Mouse (Mus musculus): ENCODE measurements at regions not wholly inside any gene's neighbourhood (a gene's known extent, or its start where the extent isn't known, plus 50 kb on each side); places are given as distances from the start of the nearest gene placed in this dataset.

DNA sequence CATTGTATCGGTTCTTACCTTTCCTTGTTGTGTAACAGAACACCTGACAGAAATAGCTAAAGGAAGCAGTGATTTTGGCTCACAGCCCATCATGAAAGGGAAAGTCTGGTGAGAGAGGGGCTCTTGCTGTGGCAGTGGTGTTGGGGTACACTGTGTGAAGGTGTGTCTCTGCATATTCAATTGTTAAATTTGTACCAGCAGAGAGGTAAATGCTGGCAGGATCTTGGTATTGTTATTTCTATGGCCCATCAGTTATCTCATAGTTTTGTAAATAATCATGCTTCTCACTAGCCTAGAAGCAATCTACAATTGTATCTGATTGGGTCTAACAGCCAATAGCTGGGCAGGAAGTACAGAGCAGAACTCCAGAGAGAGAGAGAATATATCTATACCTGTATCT lies 95.7 kb downstream of the Mfap3l start:
- TF ChIP-seq TAL1 (conservative IDR thresholded peaks at IDR 0.05; ENCODE audit: low read depth, low read length) (no peak), POLR2AphosphoS5 (IDR thresholded peaks at IDR 0.05; ENCODE audit: insufficient replicate concordance, low read depth, low read length) (no peak)
- H3K4me1 ChIP-seq (ENCODE audit: insufficient read depth, low read depth, low read length), result no peaks in the 10 kb centered on the region
- DNase-seq (ENCODE audit: low spot score), result no peak
- ATAC-seq (ENCODE audit: extremely low read depth, insufficient number of reproducible peaks, low FRiP score, poor library complexity, severe bottlenecking), result no peak
- H3K27me3 ChIP-seq (ENCODE audit: insufficient read depth, low read length), result 0 out of 2 replicates have a peak, but pooled peaks cover 2% of the 10 kb centered on the region
- no peaks in the 10 kb centered on the region for H3K36me3 ChIP-seq (replicated peaks)
- no peaks in the 10 kb centered on the region for H3K9me3 ChIP-seq (replicated peaks)
- no peak overlapping the region for H3K4me3 ChIP-seq (ENCODE audit: low read depth, low read length)

DNA sequence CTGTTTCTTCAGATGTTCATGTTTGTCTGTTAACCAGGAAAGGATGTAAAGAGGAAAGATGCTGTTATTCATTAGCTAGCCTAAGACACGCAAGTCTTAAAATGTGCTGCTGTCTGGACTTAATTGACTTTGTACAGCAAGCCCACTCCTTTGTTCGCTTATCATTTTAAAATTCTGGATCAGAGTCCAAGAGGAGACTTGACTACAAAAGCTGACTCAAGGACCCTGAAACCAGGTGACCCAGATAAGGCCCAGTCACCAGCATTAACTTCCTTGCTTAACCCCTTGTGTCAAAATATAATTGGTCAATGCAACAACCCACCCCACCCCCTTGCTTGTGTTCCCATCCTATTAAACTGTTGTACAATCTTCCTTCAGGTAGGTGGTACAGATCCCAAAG lies 99.9 kb downstream of the Mfap3l start:
- Histone ChIP-seq H3K4me3 (ENCODE audit: low read depth, low read length) (no peak overlapping the region), H3K27me3 (ENCODE audit: insufficient read depth, low read length) (0 out of 2 replicates have a peak, but pooled peaks cover 2% of the 10 kb centered on the region), H3K36me3 (replicated peaks) (no peaks in the 10 kb centered on the region), H3K4me1 (ENCODE audit: insufficient read depth, low read depth, low read length) (no peaks in the 10 kb centered on the region), H3K9me3 (replicated peaks) (no peaks in the 10 kb centered on the region)
- ATAC-seq (ENCODE audit: extremely low read depth, insufficient number of reproducible peaks, low FRiP score, poor library complexity, severe bottlenecking), result no peak
- TF ChIP-seq POLR2AphosphoS5 (IDR thresholded peaks at IDR 0.05; ENCODE audit: insufficient replicate concordance, low read depth, low read length), result no peak
- TF ChIP-seq GATA2 (IDR thresholded peaks at IDR 0.05; ENCODE audit: borderline replicate concordance, low read depth, low read length), result no peak
- no peak for TF ChIP-seq TAL1 (conservative IDR thresholded peaks at IDR 0.05; ENCODE audit: low read depth, low read length)
- no peak for TF ChIP-seq CTCF (IDR thresholded peaks at IDR 0.05; ENCODE audit: low read depth, low read length)
- no peak for TF ChIP-seq GATA1 (IDR thresholded peaks at IDR 0.05; ENCODE audit: borderline replicate concordance, low read length)
- DNase-seq (ENCODE audit: low spot score), result no peak

DNA sequence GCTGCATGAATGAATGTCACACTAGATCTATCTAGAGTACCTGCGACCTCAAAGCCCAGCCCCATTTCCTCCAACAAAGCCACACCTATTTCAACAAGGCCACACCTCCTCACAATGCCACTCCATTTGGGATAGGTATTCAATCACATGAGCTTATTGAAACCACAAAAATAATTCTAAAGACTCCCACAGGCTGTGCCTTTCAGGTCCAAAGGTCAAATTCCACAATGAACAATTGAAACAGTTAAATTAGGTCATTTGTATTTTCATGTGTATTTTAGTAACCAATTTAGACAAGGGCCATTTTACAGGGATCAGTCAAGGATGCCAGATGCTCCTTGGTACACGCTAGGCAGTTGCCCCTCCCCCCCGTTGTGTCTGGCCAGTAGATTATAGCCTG lies 103.3 kb downstream of the Mfap3l start:
- no peaks in the 10 kb centered on the region for H3K9me3 ChIP-seq (replicated peaks)
- no peak for TF ChIP-seq TAL1 (conservative IDR thresholded peaks at IDR 0.05; ENCODE audit: low read depth, low read length)
- TF ChIP-seq POLR2AphosphoS5 (IDR thresholded peaks at IDR 0.05; ENCODE audit: insufficient replicate concordance, low read depth, low read length), result no peak
- no peak for TF ChIP-seq GATA1 (IDR thresholded peaks at IDR 0.05; ENCODE audit: borderline replicate concordance, low read length)
- TF ChIP-seq GATA2 (IDR thresholded peaks at IDR 0.05; ENCODE audit: borderline replicate concordance, low read depth, low read length), result no peak
- TF ChIP-seq CTCF (IDR thresholded peaks at IDR 0.05; ENCODE audit: low read depth, low read length), result no peak
- no peaks in the 10 kb centered on the region for H3K36me3 ChIP-seq (replicated peaks)
- no peaks in the 10 kb centered on the region for H3K4me1 ChIP-seq (ENCODE audit: insufficient read depth, low read depth, low read length)
- no peaks in the 10 kb centered on the region for H3K27me3 ChIP-seq (ENCODE audit: insufficient read depth, low read length)
- no peak overlapping the region for H3K4me3 ChIP-seq (ENCODE audit: low read depth, low read length)
- ATAC-seq (ENCODE audit: extremely low read depth, insufficient number of reproducible peaks, low FRiP score, poor library complexity, severe bottlenecking), result no peak
- DNase-seq (ENCODE audit: low spot score), result no peak

DNA sequence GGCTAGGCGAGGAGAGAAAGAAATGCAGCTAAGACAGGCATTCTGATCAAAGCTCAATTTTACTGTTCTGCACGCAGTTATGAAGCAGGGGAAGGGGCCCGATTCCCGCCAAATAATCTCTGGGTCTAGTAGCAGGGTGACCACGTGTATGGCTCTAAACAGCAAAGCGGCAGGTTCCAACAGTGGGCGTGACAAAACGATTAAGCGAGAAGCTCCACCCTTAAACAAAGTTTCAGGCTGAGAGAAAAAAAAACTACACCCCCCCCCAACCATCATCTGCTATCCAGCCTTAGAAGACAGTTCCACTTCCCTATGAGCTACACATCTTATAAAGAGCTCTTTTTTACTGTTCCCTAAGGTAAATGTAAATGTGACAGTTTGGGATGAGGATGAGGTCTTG lies 103.8 kb downstream of the Mfap3l start:
- Histone ChIP-seq H3K4me3 (ENCODE audit: low read depth, low read length) (no peak overlapping the region), H3K4me1 (ENCODE audit: insufficient read depth, low read depth, low read length) (no peaks in the 10 kb centered on the region), H3K9me3 (replicated peaks) (no peaks in the 10 kb centered on the region), H3K27me3 (ENCODE audit: insufficient read depth, low read length) (no peaks in the 10 kb centered on the region), H3K36me3 (replicated peaks) (no peaks in the 10 kb centered on the region)
- no peak for TF ChIP-seq GATA2 (IDR thresholded peaks at IDR 0.05; ENCODE audit: borderline replicate concordance, low read depth, low read length)
- TF ChIP-seq CTCF (IDR thresholded peaks at IDR 0.05; ENCODE audit: low read depth, low read length), result no peak
- TF ChIP-seq POLR2AphosphoS5 (IDR thresholded peaks at IDR 0.05; ENCODE audit: insufficient replicate concordance, low read depth, low read length), result no peak
- ATAC-seq (ENCODE audit: extremely low read depth, insufficient number of reproducible peaks, low FRiP score, poor library complexity, severe bottlenecking) (no peak), DNase-seq (ENCODE audit: low spot score) (no peak)

DNA sequence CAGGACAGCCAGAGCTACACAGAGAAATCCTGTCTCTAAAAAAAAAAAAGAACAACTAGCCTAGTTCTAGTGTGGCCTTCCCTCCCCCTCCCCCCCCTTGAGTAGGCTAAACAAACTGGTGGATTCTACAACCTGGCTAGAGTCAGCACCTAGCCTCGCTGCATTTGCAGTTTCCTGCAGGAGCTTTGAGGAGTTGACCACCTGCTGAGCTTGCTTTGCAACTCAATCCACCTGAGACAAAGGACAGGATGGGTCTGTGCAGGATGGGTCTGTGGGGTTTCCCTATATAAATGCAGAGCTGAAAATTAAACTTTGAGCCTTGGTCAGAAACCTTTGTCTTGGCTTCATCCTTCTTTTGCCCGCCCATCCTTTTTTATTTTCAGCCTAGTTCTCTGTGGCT lies 104.3 kb downstream of the Mfap3l start:
- H3K36me3 ChIP-seq (replicated peaks), result no peaks in the 10 kb centered on the region
- ATAC-seq (ENCODE audit: extremely low read depth, insufficient number of reproducible peaks, low FRiP score, poor library complexity, severe bottlenecking) (no peak), DNase-seq (ENCODE audit: low spot score) (no peak)
- H3K9me3 ChIP-seq (replicated peaks), result no peaks in the 10 kb centered on the region
- TF ChIP-seq POLR2AphosphoS5 (IDR thresholded peaks at IDR 0.05; ENCODE audit: insufficient replicate concordance, low read depth, low read length) (no peak), CTCF (IDR thresholded peaks at IDR 0.05; ENCODE audit: low read depth, low read length) (no peak), TAL1 (conservative IDR thresholded peaks at IDR 0.05; ENCODE audit: low read depth, low read length) (no peak), GATA2 (IDR thresholded peaks at IDR 0.05; ENCODE audit: borderline replicate concordance, low read depth, low read length) (no peak), GATA1 (IDR thresholded peaks at IDR 0.05; ENCODE audit: borderline replicate concordance, low read length) (no peak)
- no peaks in the 10 kb centered on the region for H3K4me1 ChIP-seq (ENCODE audit: insufficient read depth, low read depth, low read length)
- H3K27me3 ChIP-seq (ENCODE audit: insufficient read depth, low read length), result no peaks in the 10 kb centered on the region
- H3K4me3 ChIP-seq (ENCODE audit: low read depth, low read length), result no peak overlapping the region

DNA sequence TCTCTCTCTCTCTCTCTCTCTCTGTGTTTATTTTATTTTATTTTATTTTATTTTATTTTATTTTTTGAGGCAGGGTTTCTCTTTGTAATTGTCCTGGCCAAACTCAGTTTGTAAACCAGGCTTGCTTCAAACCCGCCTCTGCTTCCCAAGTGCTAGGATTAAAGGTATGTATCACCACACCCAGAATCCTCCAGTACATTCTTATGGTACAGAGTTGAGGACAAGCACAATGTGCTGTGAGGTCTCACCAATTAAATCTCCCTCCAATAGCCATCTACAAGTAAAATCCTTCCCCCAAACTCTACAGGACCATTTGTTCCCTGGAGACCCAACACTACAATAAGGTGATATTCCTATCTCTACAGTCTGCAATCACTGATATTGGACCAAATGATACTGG lies 105.0 kb downstream of the Mfap3l start:
- TF ChIP-seq POLR2AphosphoS5 (IDR thresholded peaks at IDR 0.05; ENCODE audit: insufficient replicate concordance, low read depth, low read length), result no peak
- Histone ChIP-seq H3K4me3 (ENCODE audit: low read depth, low read length) (no peak overlapping the region), H3K36me3 (replicated peaks) (no peaks in the 10 kb centered on the region), H3K27me3 (ENCODE audit: insufficient read depth, low read length) (no peaks in the 10 kb centered on the region), H3K4me1 (ENCODE audit: insufficient read depth, low read depth, low read length) (no peaks in the 10 kb centered on the region), H3K9me3 (replicated peaks) (no peaks in the 10 kb centered on the region)
- no peak for DNase-seq (ENCODE audit: low spot score)
- no peak for ATAC-seq (ENCODE audit: extremely low read depth, insufficient number of reproducible peaks, low FRiP score, poor library complexity, severe bottlenecking)

DNA sequence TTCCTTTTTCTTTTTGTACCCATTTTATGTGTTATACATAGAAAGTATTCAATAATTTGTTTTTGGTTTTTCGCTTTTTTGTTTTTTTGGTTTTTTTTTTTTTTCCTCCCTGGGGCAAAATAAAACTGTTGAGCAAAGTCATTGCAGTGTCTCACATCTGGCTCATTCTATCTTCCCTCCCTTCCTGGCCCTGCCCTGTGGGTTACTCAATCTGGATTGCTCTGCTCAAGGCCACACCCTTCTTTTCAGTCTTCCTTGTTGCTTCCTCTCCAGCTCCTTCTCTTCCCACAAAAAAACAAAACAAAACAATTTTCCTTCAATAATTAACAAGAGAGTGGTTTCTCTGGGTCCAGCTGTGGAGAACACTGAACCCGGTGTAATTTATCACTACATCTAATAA lies 113.2 kb downstream of the Mfap3l start:
- ATAC-seq (ENCODE audit: extremely low read depth, insufficient number of reproducible peaks, low FRiP score, poor library complexity, severe bottlenecking) (no peak), DNase-seq (ENCODE audit: low spot score) (no peak)
- H3K27me3 ChIP-seq (ENCODE audit: insufficient read depth, low read length), result peaks cover 3% of the 10 kb centered on the region
- H3K36me3 ChIP-seq (replicated peaks), result no peaks in the 10 kb centered on the region
- no peaks in the 10 kb centered on the region for H3K4me1 ChIP-seq (ENCODE audit: insufficient read depth, low read depth, low read length)
- H3K4me3 ChIP-seq (ENCODE audit: low read depth, low read length), result no peak overlapping the region
- no peaks in the 10 kb centered on the region for H3K9me3 ChIP-seq (replicated peaks)
- TF ChIP-seq GATA2 (IDR thresholded peaks at IDR 0.05; ENCODE audit: borderline replicate concordance, low read depth, low read length) (no peak), TAL1 (conservative IDR thresholded peaks at IDR 0.05; ENCODE audit: low read depth, low read length) (no peak), GATA1 (IDR thresholded peaks at IDR 0.05; ENCODE audit: borderline replicate concordance, low read length) (no peak), POLR2AphosphoS5 (IDR thresholded peaks at IDR 0.05; ENCODE audit: insufficient replicate concordance, low read depth, low read length) (no peak), CTCF (IDR thresholded peaks at IDR 0.05; ENCODE audit: low read depth, low read length) (no peak)

Data from G1E (cell line).